Mouse (Mus musculus) frontal cortex, postnatal 10 days (tissue): ENCODE results near the gene Rims1.
A peak's percentile ranks its signal among the peaks of the same experiment; 100 is the strongest.

ENCODE experiments used
- DNase-seq, 2 experiments: peaks; one replicate each; pipeline ENCODE4 v3.0.0; 2022; ENCODE audit warnings: low spot score in 2 of 2, mixed read lengths in 1 of 2

Rims1 gene

GRCm38 (mm10) chr1:22694514-22694913, 111.3 kb downstream of the Rims1 start:
- DNase-seq, result no peak

GRCm38 (mm10) chr1:22683455-22683854, 122.3 kb downstream of the Rims1 start:
- DNase-seq, result no peak

GRCm38 (mm10) chr1:22664196-22664595, 141.6 kb downstream of the Rims1 start:
- DNase-seq, result no peak

- no peak for DNase-seq
Measured at GRCm38 (mm10) chr1:22661825-22662224, 144.0 kb downstream of the Rims1 start.

GRCm38 (mm10) chr1:22655983-22656382, 149.8 kb downstream of the Rims1 start:
- DNase-seq, result no peak

GRCm38 (mm10) chr1:22654903-22655302, 150.9 kb downstream of the Rims1 start:
- peak in 1 of 2 experiments; percentile 13 for DNase-seq

GRCm38 (mm10) chr1:22650588-22650987, 155.2 kb downstream of the Rims1 start:
- DNase-seq, result no peak

GRCm38 (mm10) chr1:22649432-22649831, 156.4 kb downstream of the Rims1 start:
- no peak for DNase-seq

- DNase-seq, result no peak
Measured at GRCm38 (mm10) chr1:22645257-22645656, 160.5 kb downstream of the Rims1 start.

GRCm38 (mm10) chr1:22640568-22640967, 165.2 kb downstream of the Rims1 start:
- DNase-seq, result no peak

- no peak for DNase-seq
Measured at GRCm38 (mm10) chr1:22639702-22640101, 166.1 kb downstream of the Rims1 start.

- no peak for DNase-seq
Measured at GRCm38 (mm10) chr1:22633871-22634270, 171.9 kb downstream of the Rims1 start.

- no peak for DNase-seq
Measured at GRCm38 (mm10) chr1:22632551-22632950, 173.2 kb downstream of the Rims1 start.

GRCm38 (mm10) chr1:22631991-22632390, 173.8 kb downstream of the Rims1 start:
- DNase-seq, result no peak

- DNase-seq, result no peak
Measured at GRCm38 (mm10) chr1:22629011-22629410, 176.8 kb downstream of the Rims1 start.

GRCm38 (mm10) chr1:22627013-22627412, 178.8 kb downstream of the Rims1 start:
- DNase-seq, result no peak

- no peak for DNase-seq
Measured at GRCm38 (mm10) chr1:22626295-22626694, 179.5 kb downstream of the Rims1 start.

GRCm38 (mm10) chr1:22620827-22621226, 185.0 kb downstream of the Rims1 start:
- DNase-seq, result no peak

- DNase-seq, result no peak
Measured at GRCm38 (mm10) chr1:22615601-22616000, 190.2 kb downstream of the Rims1 start.

- DNase-seq, result no peak
Measured at GRCm38 (mm10) chr1:22613609-22614008, 192.2 kb downstream of the Rims1 start.

GRCm38 (mm10) chr1:22604329-22605044, 201.3 kb downstream of the Rims1 start:
- DNase-seq, result no peak

- DNase-seq, result no peak
Measured at GRCm38 (mm10) chr1:22596197-22596596, 209.6 kb downstream of the Rims1 start.

GRCm38 (mm10) chr1:22594841-22595240, 211.0 kb downstream of the Rims1 start:
- DNase-seq, result no peak

GRCm38 (mm10) chr1:22587859-22588383, 217.9 kb downstream of the Rims1 start:
- no peak for DNase-seq
